Mouse (Mus musculus): ENCODE data around the gene Hist1h2af. TPM values are rescaled to one million over a fixed set of nuclear protein-coding genes. Genes with fewer than 3 reads are reported as not detected.

Gene Hist1h2af
- polyA plus RNA-seq, 1 experiment: 137 TPM

Other genes with a start within 250 kb of the Hist1h2af start
- 5.1 and 5.9 TPM in 2 replicates for gene Zfp322a, start 164.7 kb upstream of the Hist1h2af start, polyA plus RNA-seq (2012; rRNA removed)
- 3.2 and 3.3 TPM in 2 replicates for gene Abt1, start 110.0 kb upstream of the Hist1h2af start, polyA plus RNA-seq (2012; rRNA removed)
- gene Btn1a1, start 68.0 kb upstream of the Hist1h2af start, polyA plus RNA-seq (2012; rRNA removed): 0.42 and 0.58 TPM in 2 replicates
- gene Btn2a2, start 45.0 kb upstream of the Hist1h2af start, polyA plus RNA-seq (2012; rRNA removed): not detected in 2 replicates
- gene Hist1h4h, start 2.9 kb upstream of the Hist1h2af start, polyA plus RNA-seq (2012; rRNA removed): 8.9 and 10.2 TPM in 2 replicates
- gene Hist1h3g, start 1.5 kb downstream of the Hist1h2af start, polyA plus RNA-seq (2012; rRNA removed): 13.8 and 25.0 TPM in 2 replicates
- gene Hist1h2bh, start 9.5 kb downstream of the Hist1h2af start, polyA plus RNA-seq (2012; rRNA removed): 2.9 and 3.2 TPM in 2 replicates
- 1.5 and 2.1 TPM in 2 replicates for gene Hist1h3f, start 10.1 kb downstream of the Hist1h2af start, polyA plus RNA-seq (2012; rRNA removed)
- 5.8 and 7.7 TPM in 2 replicates for gene Hist1h4f, start 17.7 kb downstream of the Hist1h2af start, polyA plus RNA-seq (2012; rRNA removed)
- gene Hist1h1d, start 19.4 kb downstream of the Hist1h2af start, polyA plus RNA-seq (2012; rRNA removed): 0.32 and 0.52 TPM in 2 replicates
- gene Hist1h3e, start 28.5 kb downstream of the Hist1h2af start, polyA plus RNA-seq (2012; rRNA removed): 9.6 and 10.2 TPM in 2 replicates
- 5.8 and 7.7 TPM in 2 replicates for gene Hist1h2ae, start 37.3 kb downstream of the Hist1h2af start, polyA plus RNA-seq (2012; rRNA removed)
- 17.2 and 22.8 TPM in 2 replicates for gene Hist1h2bg, start 37.5 kb downstream of the Hist1h2af start, polyA plus RNA-seq (2012; rRNA removed)
- 6.0 and 6.2 TPM in 2 replicates for gene Hist1h2bf, start 40.3 kb downstream of the Hist1h2af start, polyA plus RNA-seq (2012; rRNA removed)
- gene Hist1h2ad, start 40.5 kb downstream of the Hist1h2af start, polyA plus RNA-seq (2012; rRNA removed): 3.7 and 4.7 TPM in 2 replicates
- 8.9 and 13.3 TPM in 2 replicates for gene Hist1h3d, start 41.9 kb downstream of the Hist1h2af start, polyA plus RNA-seq (2012; rRNA removed)
- gene Hist1h4d, start 47.7 kb downstream of the Hist1h2af start, polyA plus RNA-seq (2012; rRNA removed): 3.9 and 4.3 TPM in 2 replicates
- gene Hist1h2be, start 87.2 kb downstream of the Hist1h2af start, polyA plus RNA-seq (2012; rRNA removed): 1.4 and 2.2 TPM in 2 replicates
- gene Hist1h1e, start 88.7 kb downstream of the Hist1h2af start, polyA plus RNA-seq (2012; rRNA removed): 3.3 and 4.1 TPM in 2 replicates
- 0.76 and 1.2 TPM in 2 replicates for gene Hist1h2ac, start 150.0 kb downstream of the Hist1h2af start, polyA plus RNA-seq (2012; rRNA removed)
- gene Hist1h2bc, start 150.3 kb downstream of the Hist1h2af start, polyA plus RNA-seq (2012; rRNA removed): 165 and 208 TPM in 2 replicates
- gene Hist1h1t, start 161.9 kb downstream of the Hist1h2af start, polyA plus RNA-seq (2012; rRNA removed): not detected in 2 replicates
- 2.3 and 3.2 TPM in 2 replicates for gene Hist1h4c, start 164.5 kb downstream of the Hist1h2af start, polyA plus RNA-seq (2012; rRNA removed)
- 10.0 and 10.7 TPM in 2 replicates for gene Hfe, start 176.9 kb downstream of the Hist1h2af start, polyA plus RNA-seq (2012; rRNA removed)
- gene Hist1h1c, start 204.9 kb downstream of the Hist1h2af start, polyA plus RNA-seq (2012; rRNA removed): 40.4 and 60.9 TPM in 2 replicates
- 16.3 and 21.4 TPM in 2 replicates for gene Hist1h3c, start 211.7 kb downstream of the Hist1h2af start, polyA plus RNA-seq (2012; rRNA removed)
- gene Hist1h2bb, start 212.8 kb downstream of the Hist1h2af start, polyA plus RNA-seq (2012; rRNA removed): 5.1 and 8.2 TPM in 2 replicates
- 13.7 and 14.6 TPM in 2 replicates for gene Hist1h2ab, start 217.2 kb downstream of the Hist1h2af start, polyA plus RNA-seq (2012; rRNA removed)
- gene Hist1h3b, start 218.4 kb downstream of the Hist1h2af start, polyA plus RNA-seq (2012; rRNA removed): 14.5 and 19.5 TPM in 2 replicates
- 7.3 and 11.1 TPM in 2 replicates for gene Hist1h4b, start 223.1 kb downstream of the Hist1h2af start, polyA plus RNA-seq (2012; rRNA removed)
- gene Hist1h4a, start 227.3 kb downstream of the Hist1h2af start, polyA plus RNA-seq (2012; rRNA removed): 2.8 and 3.4 TPM in 2 replicates
- 11.4 and 14.3 TPM in 2 replicates for gene Hist1h3a, start 228.5 kb downstream of the Hist1h2af start, polyA plus RNA-seq (2012; rRNA removed)
- gene Hist1h1a, start 229.8 kb downstream of the Hist1h2af start, polyA plus RNA-seq (2012; rRNA removed): 3.2 and 4.1 TPM in 2 replicates
- gene Trim38, start 236.0 kb downstream of the Hist1h2af start, polyA plus RNA-seq (2012; rRNA removed): not detected in 2 replicates

All from liver, embryonic 18 days (tissue).